Mouse (Mus musculus): ENCODE data around the gene Gpr3.

Gene Gpr3

GRCm38 (mm10) chr4:133233285-133233976, 21.1 kb upstream of the Gpr3 start:
- no peak for DNase-seq (ENCODE audit: low spot score)

DNA sequence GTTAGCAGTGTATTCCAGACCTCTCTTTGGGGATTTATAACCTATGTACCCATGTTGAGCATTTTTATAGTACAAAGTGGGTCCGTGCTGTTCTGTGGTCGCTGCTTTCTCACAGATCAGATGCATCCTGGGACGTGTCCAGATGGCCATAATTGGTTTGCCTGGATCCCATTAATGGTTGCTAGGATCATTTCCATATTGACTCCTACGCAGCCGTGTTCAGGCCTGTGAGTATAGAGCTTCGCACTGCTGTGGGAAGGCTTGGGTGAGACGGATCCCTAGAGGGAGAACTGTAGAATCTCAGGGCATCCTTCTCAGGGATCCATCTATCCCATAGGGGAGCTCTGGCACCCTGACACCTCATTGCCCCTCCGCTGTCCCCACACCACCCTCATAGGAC, 17.2 kb upstream of the Gpr3 start:
- peak; percentile 51 for DNase-seq (ENCODE audit: low spot score)

GRCm38 (mm10) chr4:133227636-133228035, 15.3 kb upstream of the Gpr3 start:
- no peak for DNase-seq (ENCODE audit: low spot score)

DNA sequence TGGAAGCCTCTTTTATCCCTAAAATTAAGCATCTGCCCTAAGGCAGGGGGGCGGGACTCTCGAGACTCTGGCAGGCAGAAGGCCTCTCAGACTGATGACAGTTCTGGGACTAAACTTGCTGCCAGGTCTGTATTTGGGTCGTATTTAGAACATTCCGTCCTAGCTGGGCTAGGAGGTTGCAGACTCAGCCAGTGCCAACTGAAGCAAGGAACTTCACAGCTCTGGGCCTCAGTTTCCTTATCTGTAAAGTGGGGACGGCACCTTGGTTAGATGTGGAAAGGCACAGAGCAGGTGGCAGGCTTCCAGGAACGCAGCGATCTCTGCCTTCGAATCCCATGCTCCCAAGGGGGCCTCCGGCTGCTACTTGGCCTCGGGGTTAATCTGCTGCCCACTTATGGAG, 13.7 kb upstream of the Gpr3 start:
- no peak for DNase-seq (ENCODE audit: low spot score)

DNA sequence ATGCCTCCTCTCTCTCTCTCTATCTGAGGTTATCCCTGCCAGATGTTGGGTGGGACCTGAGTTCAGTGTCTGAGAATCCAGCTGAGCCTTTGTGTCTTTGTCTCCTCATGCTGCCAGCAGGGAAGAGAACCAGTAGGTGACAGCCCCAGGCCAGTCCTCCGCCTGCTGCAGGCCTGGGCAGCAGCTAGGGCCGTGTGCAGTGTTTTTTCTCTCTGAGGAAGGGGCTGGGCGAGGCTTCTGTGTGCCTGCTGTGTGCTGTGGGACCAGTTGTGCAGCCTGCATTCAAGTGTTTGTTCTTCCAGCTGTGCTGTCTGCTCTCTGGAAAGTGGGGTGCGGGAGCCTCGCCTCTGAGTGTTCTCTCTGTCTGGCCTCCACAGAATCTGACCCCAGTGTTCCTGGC, 11.5 kb upstream of the Gpr3 start:
- DNase-seq (ENCODE audit: low spot score), result no peak

DNA sequence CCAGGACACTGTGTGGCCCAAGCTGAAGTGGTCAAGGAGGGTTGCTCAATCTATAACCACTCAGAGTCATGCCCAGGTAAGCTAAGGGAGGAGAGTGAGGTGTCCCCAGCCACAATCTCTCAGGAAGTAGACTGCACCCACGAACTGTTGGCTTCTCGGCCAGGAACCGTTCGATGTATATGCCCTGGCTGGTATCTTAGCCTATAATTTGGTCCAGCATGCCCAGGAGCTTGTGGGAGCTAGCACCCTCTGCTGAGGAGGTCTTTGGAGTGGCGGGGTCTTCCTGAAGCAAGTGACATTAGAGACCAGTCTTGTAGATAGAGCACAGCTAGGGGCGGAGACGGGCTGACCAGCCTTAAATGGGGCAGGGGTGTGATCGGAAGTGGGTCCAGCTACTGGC, 9.4 kb upstream of the Gpr3 start:
- no peak for DNase-seq (ENCODE audit: low spot score)

DNA sequence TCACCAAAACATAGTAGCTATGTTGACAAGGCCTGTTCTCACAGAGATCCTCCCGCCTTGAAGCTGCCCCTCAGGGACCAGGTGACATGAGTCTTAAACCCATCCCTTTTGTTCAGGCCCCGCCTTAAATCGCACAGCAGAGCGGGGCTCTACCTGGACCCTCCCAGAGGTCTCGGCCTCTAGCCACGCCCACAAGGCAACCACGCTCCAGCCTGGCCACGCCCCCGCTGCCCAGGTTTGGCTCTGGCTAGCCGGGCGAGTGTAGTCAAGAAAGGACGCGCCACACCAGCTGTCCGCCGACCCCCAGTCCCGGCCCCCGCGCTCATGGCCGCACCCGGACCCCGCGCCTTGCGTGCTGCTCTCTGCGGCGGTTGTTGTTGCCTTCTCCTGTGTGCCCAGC, 8.3 kb upstream of the Gpr3 start:
- no peak for DNase-seq (ENCODE audit: low spot score)

- DNase-seq (ENCODE audit: low spot score), result no peak
These were observed 6.4 kb upstream of the Gpr3 start for GRCm38 (mm10) chr4:133218745-133219144.

DNA sequence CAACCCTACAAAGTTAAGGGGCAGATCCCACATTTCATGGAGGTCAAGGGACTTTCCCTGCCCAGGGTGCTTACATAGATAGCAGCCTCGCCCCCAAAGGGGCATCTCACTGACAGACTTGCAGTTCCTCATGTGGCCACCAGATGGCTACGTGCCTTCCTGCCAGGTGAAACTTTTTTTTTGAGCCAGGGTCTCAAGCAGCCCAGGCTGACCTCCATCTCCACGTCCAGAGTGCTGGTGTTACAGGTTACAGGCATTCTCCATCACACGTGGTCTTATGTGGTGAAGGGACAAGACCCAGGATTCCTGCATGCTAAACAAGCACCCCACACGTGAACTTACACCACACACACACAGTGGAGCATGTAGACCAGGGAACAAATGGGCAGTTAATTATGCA, 5.3 kb upstream of the Gpr3 start:
- DNase-seq (ENCODE audit: low spot score), result peak; percentile 62

DNA sequence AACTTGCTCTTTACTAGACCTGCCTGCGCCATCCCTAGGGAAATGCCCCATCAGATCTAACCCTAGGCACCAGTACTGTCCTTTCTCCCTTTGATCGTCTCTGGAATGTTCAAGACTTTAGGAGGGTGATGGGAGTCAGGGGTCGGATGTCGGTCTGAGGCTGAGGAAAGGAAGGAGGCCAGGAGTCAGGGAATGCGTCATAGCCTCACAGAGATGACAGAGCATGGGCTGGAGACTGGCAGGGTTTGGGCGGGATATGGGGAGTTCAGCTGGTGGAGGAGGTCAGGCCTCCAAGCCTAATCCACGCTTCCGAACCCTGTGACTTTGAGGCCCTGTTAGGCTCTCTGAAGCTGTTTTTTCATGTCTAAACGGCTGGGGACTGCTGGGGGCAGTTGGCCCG, 1.3 kb upstream of the Gpr3 start:
- DNase-seq (ENCODE audit: low spot score), result no peak

DNA sequence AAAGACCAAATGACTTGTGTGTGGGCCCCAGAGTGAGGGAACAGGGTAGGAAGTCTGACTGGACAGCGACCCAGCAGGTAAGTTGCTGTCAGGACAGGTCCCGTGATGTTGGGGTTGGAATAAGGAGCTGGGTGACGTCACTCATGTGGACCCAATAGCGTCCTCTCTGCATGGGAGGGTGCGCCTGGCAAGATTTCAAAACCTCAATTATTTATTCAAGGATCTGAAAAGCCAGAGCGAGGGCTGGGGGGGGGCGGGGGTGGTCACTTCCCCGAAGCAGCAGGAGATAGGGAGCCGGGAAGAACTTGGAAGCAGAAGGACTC, 893 bp upstream of the Gpr3 start:
- no peak for DNase-seq (ENCODE audit: low spot score)

GRCm38 (mm10) chr4:133212562-133213267, 379 bp upstream of the Gpr3 start:
- peak; percentile 81 for DNase-seq (ENCODE audit: low spot score)

DNA sequence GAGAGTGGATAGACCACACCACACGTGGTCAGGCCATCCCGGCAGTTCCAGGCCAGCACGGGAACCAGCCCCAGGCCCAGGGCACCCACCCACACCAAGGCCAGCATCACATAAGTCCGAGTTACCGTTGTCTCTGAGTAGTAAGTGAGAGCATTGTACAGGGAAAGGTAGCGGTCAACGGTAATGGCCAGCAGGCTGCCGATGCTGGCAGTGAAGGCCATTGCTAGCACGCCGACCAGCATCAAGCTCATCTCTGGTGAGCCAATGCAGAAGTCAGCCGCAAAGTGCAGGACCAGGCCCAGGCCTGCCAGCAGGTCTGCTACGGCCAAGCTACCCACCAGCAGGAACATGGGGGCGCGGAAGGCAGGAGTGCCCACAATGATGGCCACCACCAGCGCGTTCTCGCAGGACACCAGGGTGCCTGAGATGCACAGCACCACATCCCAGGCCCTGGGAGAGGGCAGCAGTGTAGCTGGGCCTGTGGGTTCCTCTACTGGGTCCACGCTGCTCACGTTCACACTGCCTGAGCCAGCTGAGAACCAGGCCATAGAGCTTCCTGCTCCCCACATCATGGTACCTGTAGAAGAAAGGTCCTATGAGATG, 1.4 kb downstream of the Gpr3 start:
- DNase-seq (ENCODE audit: low spot score), result no peak

DNA sequence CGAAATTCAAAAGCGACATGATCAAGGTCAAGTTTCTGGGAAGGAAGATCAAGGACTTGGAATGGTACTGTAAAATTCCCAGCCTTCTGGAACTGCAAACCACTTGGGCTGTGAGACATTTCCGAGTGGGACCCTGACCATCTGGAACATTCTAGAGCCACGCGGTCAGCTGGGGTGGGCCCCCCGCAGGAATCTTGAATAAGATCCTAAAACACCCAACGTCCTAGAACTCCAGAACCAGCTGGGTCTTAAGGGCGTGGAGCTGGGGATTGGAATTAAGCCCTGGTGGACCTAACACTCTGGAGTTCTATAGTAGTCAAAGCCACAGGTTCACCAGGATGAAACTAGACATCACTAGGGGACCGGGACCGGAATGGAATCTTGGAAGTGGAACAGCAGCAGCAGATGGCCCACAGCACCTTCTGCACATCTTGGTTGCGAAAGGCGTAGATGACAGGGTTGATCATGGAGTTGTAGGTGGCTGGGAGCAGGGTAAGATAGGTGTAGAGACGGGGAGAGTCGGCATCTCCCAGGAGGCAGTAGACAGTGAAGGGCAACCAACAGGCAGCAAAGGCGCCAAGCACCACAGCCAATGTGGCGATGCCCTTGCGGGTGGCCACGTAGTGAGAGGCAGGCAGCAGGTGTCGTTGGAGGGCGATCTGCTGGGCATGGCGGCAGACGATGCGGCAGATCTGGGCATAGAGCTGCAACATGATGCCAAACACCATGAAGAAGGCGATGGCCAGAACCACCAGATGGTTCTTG, 2.1 kb downstream of the Gpr3 start:
- no peak for DNase-seq (ENCODE audit: low spot score)

DNA sequence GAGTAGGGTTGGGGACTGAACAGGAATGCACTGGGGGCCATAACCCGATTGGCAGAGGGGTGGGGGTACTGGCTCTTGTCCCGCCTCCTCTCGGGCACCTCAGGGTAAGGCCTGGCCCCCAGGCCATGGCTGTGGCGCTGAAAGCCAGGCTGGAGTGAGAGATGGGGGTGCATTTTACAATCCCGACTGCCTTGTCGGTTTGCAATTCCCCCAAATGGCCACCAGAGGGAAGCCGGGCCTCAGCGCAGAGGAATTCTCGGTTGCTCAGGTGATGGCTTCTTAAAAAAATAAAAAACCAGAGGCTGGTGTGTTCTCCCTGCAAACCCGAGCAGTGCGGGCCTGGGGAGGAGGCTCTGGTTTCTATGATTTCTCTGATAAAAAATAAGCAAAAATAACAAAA, 3.0 kb downstream of the Gpr3 start:
- DNase-seq (ENCODE audit: low spot score), result peak; percentile 57

- DNase-seq (ENCODE audit: low spot score), result no peak
These were observed 8.0 kb downstream of the Gpr3 start for GRCm38 (mm10) chr4:133204379-133204778.

DNA sequence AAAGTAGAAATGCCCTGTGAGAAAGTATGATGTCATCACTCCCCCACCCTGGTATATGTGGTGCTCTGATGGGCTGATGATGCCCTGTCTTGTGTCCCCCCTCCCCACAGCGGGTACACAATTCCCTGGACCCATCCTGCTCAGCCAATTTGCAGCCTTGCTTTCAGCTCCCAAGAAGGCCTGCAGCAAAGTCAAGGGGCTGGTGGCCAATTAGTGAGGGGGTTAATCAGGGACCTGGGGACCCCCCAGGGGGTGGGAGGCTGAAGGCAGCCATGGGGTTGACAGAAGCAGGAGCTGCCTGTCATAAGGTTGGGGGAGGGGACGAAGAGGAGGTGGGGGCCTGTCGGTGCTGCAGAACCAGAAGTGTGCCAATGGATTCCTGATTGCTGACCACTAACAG, 8.7 kb downstream of the Gpr3 start:
- DNase-seq (ENCODE audit: low spot score), result no peak

- DNase-seq (ENCODE audit: low spot score), result no peak
These were observed 10.1 kb downstream of the Gpr3 start for GRCm38 (mm10) chr4:133202254-133202653.

DNA sequence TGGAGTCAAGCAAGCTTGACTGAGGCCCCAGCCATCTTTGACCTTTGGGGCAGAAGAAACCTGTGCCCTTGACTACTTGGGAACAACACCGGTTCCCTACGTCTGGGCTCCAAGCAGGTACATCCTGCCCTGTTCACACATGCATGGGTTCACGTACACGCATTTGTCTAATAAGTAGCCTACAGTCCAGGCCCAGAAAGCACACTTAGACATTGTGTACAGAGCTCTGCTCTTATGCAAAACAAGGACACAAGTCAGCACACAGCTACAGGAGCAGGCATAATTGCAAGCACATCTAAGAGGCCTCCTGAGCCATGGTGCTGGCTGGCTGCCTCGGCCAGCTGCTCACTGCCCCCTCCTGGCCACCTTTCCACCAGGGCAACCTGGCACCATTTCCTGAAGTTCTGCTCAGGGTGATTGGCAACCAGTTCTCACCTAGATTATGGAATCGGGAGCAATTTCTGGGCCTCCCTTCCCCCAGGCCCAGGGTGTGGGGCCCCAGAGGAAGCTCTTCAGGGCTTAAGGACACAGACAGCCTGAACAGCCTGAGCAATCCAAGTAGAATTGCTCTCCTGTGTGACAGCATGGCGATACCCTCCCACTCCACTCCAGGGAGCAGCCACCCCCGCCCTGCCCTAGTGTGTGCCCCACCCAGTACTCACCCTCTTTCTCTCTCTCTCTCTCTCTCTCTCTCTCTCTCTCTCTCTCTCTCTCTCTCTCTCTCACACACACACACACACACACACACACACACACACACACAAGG, 11.1 kb downstream of the Gpr3 start:
- DNase-seq (ENCODE audit: low spot score), result peak; percentile 65

- DNase-seq (ENCODE audit: low spot score), result no peak
These were observed 12.0 kb downstream of the Gpr3 start for GRCm38 (mm10) chr4:133200343-133200742.

DNA sequence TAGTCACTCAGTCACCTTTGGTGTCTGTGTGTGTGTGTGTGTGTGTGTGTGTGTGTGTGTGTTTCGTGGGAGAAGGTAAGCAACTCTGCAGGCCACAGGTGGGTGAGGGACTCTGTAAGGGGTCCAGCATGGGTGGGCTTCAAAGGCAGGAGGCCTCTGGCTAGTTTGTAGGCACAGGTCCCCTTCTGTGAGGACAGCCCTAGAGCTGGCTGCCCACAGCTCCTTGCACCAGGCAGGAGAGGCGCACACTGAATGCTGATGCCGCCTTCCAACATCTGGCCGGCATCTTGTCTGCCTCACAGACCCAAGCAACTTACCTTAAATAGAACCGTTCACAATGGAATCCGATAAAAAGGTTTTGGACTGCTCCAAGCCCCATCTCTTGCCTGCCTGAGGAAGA, 12.6 kb downstream of the Gpr3 start:
- no peak for DNase-seq (ENCODE audit: low spot score)
